Mouse (Mus musculus) liver, adult 2 months (tissue): ENCODE results near the gene Rtkn2.

Source experiments
- CTCF ChIP-seq: fragments of 200-500 bp; IDR thresholded peaks from 2 replicates; pipeline ENCODE4 v1.5.1; 2011; ENCODE audit warnings: low read depth, low read length, control low read depth
- POLR2A ChIP-seq: fragments of 200-500 bp; IDR thresholded peaks from 2 replicates; pipeline ENCODE4 v1.6.1; 2011; ENCODE audit warnings: low read length, control low read depth; ENCODE audit not compliant: insufficient read depth; ENCODE audit errors: extremely low read depth

DNA sequence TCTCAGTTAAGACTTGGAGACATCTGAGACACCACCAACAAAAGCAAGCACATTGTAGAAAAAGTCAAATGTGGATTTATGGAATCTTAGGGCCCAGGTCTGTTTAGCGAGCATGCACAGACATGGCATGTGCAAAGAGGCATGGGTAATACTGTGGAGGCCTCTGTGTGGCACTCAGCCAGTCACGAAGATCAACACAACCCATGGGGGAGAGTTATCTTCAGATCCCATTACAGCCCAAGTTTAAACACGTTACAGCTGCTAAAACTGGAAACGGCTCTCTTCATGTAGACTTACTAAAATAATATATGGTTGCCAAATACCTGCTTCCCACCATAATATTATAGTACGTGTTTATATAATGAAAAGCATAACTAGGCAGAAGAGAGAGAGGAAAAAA is 124.6 kb downstream of the Rtkn2 start:
- TF ChIP-seq CTCF (no peak), POLR2A (no peak)
